Mouse (Mus musculus) thymus, adult 2 months (tissue): Measurements from ENCODE around the gene Slc1a4.

Experiments used
- CTCF ChIP-seq: fragments of 200-500 bp; IDR thresholded peaks from 2 replicates; pipeline ENCODE4 v1.5.1; 2012; ENCODE audit warnings: mild to moderate bottlenecking, control low read depth, low read length, moderate library complexity, borderline replicate concordance; ENCODE audit not compliant: control insufficient read depth, poor library complexity, insufficient read depth; ENCODE audit errors: extremely low read depth
- POLR2A ChIP-seq: fragments of 200-500 bp; IDR thresholded peaks from 2 replicates; pipeline ENCODE4 v1.6.1; 2012; ENCODE audit warnings: mild to moderate bottlenecking, low read length, control low read depth, moderate library complexity; ENCODE audit not compliant: control insufficient read depth, poor library complexity, insufficient read depth; ENCODE audit errors: extremely low read depth

- no peak for TF ChIP-seq POLR2A
- no peak for TF ChIP-seq CTCF
These were observed 56.5 kb downstream of the Slc1a4 start for GRCm38 (mm10) chr11:20275974-20276373.
